Mouse (Mus musculus): ENCODE measurements around the gene Isg20l2.

GRCm38 (mm10) chr3:87948378-87949265 is 18.5 kb downstream of the Isg20l2 start, which contains the start of gene Crabp2:
- no peak for TF ChIP-seq CTCF (IDR thresholded peaks at IDR 0.05; ENCODE audit: low read depth)
- TF ChIP-seq EP300 (optimal IDR thresholded peaks at IDR 0.05) = no peak

All from stomach, postnatal 0 days (tissue).